Mouse (Mus musculus) heart, adult 9 months (tissue): ENCODE data around the gene Gucy2g.

Experiments used
- DNase-seq, 2 experiments: peaks; one replicate each; pipeline ENCODE4 v3.0.0; 2022; ENCODE audit warnings: low spot score in 2 of 2

The Gucy2g gene

GRCm38 (mm10) chr19:55241186-55241645, at the start of gene Gucy2g:
Gene Gucy2g (minus strand): TSS chr19:55241236.
- no peak for DNase-seq

- DNase-seq, result no peak
Observed at GRCm38 (mm10) chr19:55288974-55289373, 47.9 kb upstream of the Gucy2g start.

GRCm38 (mm10) chr19:55286034-55286433, 45.0 kb upstream of the Gucy2g start:
- no peak for DNase-seq

GRCm38 (mm10) chr19:55284093-55284492, 43.1 kb upstream of the Gucy2g start:
- DNase-seq, result no peak

- no peak for DNase-seq
Observed at GRCm38 (mm10) chr19:55276770-55277169, 35.7 kb upstream of the Gucy2g start.

GRCm38 (mm10) chr19:55276100-55276499, 35.1 kb upstream of the Gucy2g start:
- no peak for DNase-seq

GRCm38 (mm10) chr19:55273340-55273739, 32.3 kb upstream of the Gucy2g start:
- no peak for DNase-seq

GRCm38 (mm10) chr19:55271448-55271847, 30.4 kb upstream of the Gucy2g start:
- DNase-seq, result no peak

GRCm38 (mm10) chr19:55269051-55269450, 28.0 kb upstream of the Gucy2g start:
- DNase-seq, result no peak

GRCm38 (mm10) chr19:55268150-55268549, 27.1 kb upstream of the Gucy2g start:
- DNase-seq, result no peak

- DNase-seq, result no peak
Observed at GRCm38 (mm10) chr19:55266786-55267185, 25.8 kb upstream of the Gucy2g start.

GRCm38 (mm10) chr19:55265269-55265668, 24.2 kb upstream of the Gucy2g start:
- DNase-seq, result no peak

- no peak for DNase-seq
Observed at GRCm38 (mm10) chr19:55260389-55261184, 19.6 kb upstream of the Gucy2g start.

GRCm38 (mm10) chr19:55258514-55258913, 17.5 kb upstream of the Gucy2g start:
- no peak for DNase-seq

- DNase-seq, result no peak
Observed at GRCm38 (mm10) chr19:55257656-55258375, 16.8 kb upstream of the Gucy2g start.

GRCm38 (mm10) chr19:55256156-55256555, 15.1 kb upstream of the Gucy2g start:
- DNase-seq, result no peak

GRCm38 (mm10) chr19:55254513-55255016, 13.5 kb upstream of the Gucy2g start:
- no peak for DNase-seq

- DNase-seq, result peak; percentile 82 to 83
Observed at GRCm38 (mm10) chr19:55253570-55254441, 12.8 kb upstream of the Gucy2g start.

- no peak for DNase-seq
Observed at GRCm38 (mm10) chr19:55253239-55253569, 12.2 kb upstream of the Gucy2g start.

GRCm38 (mm10) chr19:55251383-55252124, 10.5 kb upstream of the Gucy2g start, which contains the start of gene Acsl5:
Gene Acsl5 (plus strand): TSS chr19:55251938.
- no peak for DNase-seq

GRCm38 (mm10) chr19:55250451-55250850, 9.4 kb upstream of the Gucy2g start:
- no peak for DNase-seq
